Mouse (Mus musculus) common myeloid progenitor, adult 5-6 weeks (primary cell): ENCODE measurements around the gene Plekha6. TPM values are rescaled to one million over a fixed set of nuclear protein-coding genes. Genes with fewer than 3 reads are reported as not detected.

Experiments used
- ATAC-seq: replicated peaks from 2 replicates; pipeline ENCODE4 v1.8.0; 2016; ENCODE audit warnings: low read depth, mild to moderate bottlenecking, moderate TSS enrichment, inconsistent platforms; ENCODE audit not compliant: poor library complexity, severe bottlenecking
- total RNA-seq: library from RNA; stranded (forward); fragments of 200-1000, 187-1606 nt; gene quantifications from 2 replicates; pipeline ENCODE4 v1.2.3, GENCODE M21; 2017

The Plekha6 gene
- total RNA-seq, 1 experiment from 2014 or later, result 2.3 TPM

DNA sequence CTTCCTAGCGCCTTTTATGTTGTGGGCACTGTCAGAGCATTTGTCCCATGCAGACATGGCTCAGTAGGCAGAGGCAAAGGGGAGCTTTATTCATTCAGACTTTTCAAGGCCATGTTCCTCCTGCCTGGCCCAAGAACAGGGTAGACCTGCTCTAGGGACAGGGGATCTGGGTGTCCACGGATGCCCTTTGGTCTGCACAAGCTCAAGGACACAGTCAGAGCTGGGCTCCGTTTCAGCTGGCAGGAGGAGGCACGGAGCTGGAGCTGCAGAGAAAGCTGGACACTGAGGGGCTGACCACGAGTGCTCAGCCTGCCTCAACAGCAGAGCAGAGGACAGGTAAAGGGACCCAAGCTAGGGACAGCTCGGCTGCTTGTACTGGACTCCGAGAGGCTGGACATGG lies 46.8 kb downstream of the Plekha6 start:
- no peak for ATAC-seq

- no peak for ATAC-seq
These were observed 48.3 kb downstream of the Plekha6 start for GRCm38 (mm10) chr1:133212273-133212672.

GRCm38 (mm10) chr1:133213098-133213497 lies 49.1 kb downstream of the Plekha6 start:
- no peak for ATAC-seq

GRCm38 (mm10) chr1:133213901-133214300 lies 49.9 kb downstream of the Plekha6 start:
- ATAC-seq, result no peak

DNA sequence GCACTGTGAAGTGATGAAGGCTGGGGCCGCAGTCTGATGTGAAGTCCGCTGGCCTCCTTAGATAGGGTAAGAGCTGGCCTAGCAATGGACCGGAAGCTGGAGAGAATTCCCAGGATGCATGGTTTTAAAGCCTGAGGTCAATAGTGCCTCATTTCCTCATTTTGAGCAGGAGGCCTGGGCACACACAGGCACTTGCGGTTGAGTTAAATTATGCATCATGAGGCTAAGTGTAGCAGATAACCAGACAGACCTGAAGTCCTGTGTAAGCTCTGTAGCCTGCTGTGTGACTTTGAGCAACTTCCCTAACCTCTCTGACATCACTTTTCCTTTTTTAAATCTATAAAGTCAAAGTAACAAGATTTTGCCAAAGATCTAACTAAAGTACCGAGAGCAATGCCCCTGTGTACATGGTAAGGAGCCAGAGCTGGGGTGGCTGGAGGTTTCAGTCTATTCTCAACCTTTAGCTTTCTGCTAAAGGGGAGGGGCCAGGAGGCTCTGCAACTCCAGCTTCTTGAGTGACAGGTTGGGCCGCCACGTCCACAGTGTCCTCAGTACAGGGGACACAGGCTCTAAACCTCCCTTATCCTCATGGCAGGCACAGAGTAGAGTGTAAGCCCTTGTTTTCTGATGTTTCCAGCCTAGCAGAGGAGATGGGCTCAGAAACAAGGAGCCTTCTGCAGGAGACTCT lies 50.8 kb downstream of the Plekha6 start:
- ATAC-seq, result peak; percentile 66

DNA sequence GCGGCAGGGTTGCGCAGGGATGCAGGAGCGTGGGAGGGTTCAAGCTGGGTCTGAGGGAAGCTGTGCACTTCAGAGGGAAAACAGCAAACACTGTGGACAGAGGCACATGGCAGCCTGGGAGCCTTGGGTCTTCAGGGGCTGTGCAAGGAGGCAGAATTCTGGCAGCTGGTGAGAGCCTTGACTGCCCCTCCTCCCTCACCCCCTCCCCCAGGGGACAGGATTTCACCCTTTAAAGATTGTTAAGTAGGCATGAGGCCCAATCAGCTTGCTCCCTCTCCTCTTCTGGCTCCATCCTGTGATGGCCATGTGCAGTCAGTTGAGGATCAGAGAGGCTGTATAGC lies 51.3 kb downstream of the Plekha6 start:
- no peak for ATAC-seq

- ATAC-seq, result no peak
These were observed 51.7 kb downstream of the Plekha6 start for GRCm38 (mm10) chr1:133215753-133216152.

GRCm38 (mm10) chr1:133217031-133217430 lies 53.0 kb downstream of the Plekha6 start:
- ATAC-seq, result no peak

- ATAC-seq, result no peak
These were observed 55.1 kb downstream of the Plekha6 start for GRCm38 (mm10) chr1:133219106-133219505.

DNA sequence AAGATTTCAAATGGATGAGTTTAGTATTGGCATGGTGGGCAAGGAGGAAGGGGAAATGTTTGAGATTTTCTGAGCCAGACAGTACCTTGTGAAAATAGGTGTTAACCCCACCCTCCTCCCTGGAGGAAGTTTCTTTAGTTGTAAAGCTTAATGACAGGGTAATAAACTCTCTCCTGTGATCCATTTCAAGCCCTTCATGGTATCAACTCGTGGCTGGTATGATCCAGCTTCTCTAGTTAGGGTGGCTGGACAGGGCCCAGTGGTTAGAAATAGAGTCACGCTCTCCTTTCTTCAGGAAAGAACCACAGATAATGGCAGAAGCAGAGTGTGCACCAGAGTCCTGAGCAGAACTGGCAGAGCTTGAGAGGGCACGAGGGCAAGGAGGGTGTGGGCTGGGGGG lies 57.4 kb downstream of the Plekha6 start:
- no peak for ATAC-seq

- ATAC-seq, result no peak
These were observed 58.5 kb downstream of the Plekha6 start for GRCm38 (mm10) chr1:133222445-133222995.

GRCm38 (mm10) chr1:133224674-133225073 lies 60.7 kb downstream of the Plekha6 start:
- ATAC-seq, result no peak

DNA sequence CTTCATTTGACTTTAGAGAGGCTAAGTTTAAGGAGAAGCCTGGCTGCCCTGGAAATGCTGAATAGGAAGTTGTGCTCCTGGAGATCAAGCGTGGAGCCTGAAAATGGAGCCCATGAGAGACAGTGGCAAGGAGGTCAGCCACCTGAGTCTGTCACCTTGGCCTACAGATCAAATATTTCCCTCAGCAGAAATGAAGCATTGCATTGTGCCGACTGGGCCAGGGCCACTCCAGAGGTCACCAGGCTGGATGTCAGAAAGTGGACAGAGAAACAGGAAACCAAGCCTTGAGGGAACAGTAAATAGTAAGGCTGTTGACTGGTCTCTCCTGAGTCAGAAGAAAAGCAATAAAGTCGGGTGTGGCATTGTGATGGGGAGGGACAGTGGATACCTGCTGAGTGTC lies 61.1 kb downstream of the Plekha6 start:
- no peak for ATAC-seq

- no peak for ATAC-seq
These were observed 61.6 kb downstream of the Plekha6 start for GRCm38 (mm10) chr1:133225561-133225960.

GRCm38 (mm10) chr1:133225963-133226660 lies 62.1 kb downstream of the Plekha6 start:
- ATAC-seq, result no peak

DNA sequence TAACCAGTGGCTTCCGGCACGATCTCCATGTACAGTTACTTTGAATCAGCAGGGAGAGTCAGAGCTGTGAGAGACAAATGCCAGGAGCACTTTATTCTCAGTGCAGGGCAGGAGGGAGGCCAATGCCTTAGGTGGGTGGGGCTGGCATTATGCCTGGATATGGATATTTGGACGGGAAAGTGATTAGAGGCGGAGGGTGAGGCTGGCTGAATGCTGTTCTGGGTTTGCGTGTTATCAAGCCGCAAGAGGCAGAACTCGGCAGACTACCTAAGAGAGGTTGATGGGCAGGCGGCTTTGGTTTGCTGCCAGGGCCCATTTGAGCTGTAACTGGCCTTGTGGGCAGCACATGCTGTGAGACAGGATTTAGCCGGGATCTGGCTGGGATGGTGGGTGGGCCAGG lies 62.9 kb downstream of the Plekha6 start:
- ATAC-seq, result no peak

- peak; percentile 48; the same call in 1 of the 2 replicates for ATAC-seq
These were observed 63.4 kb downstream of the Plekha6 start for GRCm38 (mm10) chr1:133227378-133227777.

DNA sequence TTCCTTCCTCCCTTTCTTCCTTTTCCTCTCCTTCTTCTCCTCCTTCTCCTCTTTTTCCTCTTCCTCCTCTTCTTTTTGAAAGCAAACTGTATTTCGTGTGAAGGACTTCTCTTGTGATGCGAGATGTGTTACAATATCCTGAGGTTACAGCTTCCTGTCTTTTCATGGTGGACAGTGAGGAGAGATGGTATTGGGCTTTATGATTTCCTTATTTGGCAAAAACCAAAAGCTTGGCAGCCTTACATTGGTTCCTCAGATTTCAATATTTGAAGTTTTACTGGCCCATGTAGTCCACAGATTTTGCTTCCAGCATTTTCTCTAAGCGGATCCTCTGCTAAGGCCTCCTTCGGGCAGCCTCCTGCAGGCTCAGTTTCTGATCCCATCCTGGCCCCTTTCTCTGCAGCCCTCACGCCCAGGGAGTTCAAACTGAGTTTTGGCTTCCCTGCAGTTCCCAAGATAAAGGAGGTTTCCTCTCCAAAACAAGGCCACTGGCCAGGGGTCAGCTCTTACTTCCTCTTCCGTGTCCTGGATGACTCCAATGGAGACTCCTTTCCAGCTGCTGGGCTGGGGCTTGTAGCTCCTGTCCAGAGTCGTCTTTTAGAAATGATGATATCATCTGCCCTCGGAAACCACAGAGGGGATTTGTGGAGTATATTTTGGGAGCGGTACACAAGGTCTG lies 64.9 kb downstream of the Plekha6 start:
- ATAC-seq, result no peak

DNA sequence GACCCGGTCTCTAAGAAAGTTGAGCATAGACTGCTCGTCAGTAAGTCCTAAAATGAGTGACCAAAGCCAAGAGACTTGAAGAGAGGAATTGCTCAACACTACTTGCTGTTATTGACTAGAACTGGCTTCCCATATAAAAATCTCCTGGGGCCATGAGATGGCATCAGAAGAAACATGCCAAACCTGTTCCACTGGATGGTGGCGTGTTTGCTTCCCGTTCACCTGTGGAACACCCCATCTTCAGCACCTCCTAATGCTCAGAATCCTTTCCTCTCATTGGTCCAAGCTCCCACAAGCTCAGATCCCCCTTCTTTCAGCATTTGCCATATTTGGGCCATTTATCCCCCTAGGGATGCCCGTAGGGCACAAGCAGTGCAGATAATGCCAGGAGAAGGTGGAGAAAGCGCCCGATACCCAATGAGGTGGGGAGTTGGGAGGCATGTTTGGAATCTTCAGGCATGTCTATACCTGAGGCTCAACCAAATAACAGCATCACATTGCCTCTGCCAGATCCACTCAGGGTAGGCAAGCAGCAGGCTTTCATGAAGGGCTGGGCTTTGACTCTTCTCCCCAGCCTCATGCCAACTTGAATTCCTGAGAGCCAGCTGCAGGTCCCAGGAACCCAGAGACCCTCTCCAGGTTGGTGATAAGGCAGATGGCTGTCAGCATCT lies 67.6 kb downstream of the Plekha6 start:
- no peak for ATAC-seq

GRCm38 (mm10) chr1:133235909-133236308 lies 71.9 kb downstream of the Plekha6 start:
- ATAC-seq, result no peak
